Mouse (Mus musculus) heart, postnatal 14 days (tissue): ENCODE measurements around the gene Zkscan4. TPM values are rescaled to one million over a fixed set of nuclear protein-coding genes. Genes with fewer than 3 reads are reported as not detected.
"Not testable (repeated sequence)": the region's sequence is repeated elsewhere in the genome, so short reads cannot be mapped to it uniquely, and the experiment has no call there.

Source experiments
- DNase-seq, 2 experiments: peaks; one replicate each; pipeline ENCODE4 v3.0.0; 2021 to 2022
- intact Hi-C: fragments of 180-260 bp; cut with DNase I; formaldehyde crosslinking; loops from one replicate; pipeline ENCODE4 v1.15.1; 2025
- long read RNA-seq, 2 experiments: library from polyadenylated mRNA; stranded (forward); transcript quantifications; one replicate each; pipeline ENCODE4 v2.0.0; 2021
- total RNA-seq, 2 experiments: library from RNA; stranded (reverse); gene quantifications; 2 replicates each; pipeline ENCODE4 v1.2.3; 2021

Zkscan4 gene
- 1 to 10 TPM in 1 of 2 experiments, under 1 TPM in 1; 0.93 to 1.3 TPM for total RNA-seq
- long read RNA-seq, experiment 1, partial matches to known transcripts = 0 of 1 reads
- long read RNA-seq, experiment 1, other reads (novel, unspliced or antisense) = 0 of 1 reads
- long read RNA-seq, experiment 2, partial matches to known transcripts = 0 of 2 reads
- long read RNA-seq, experiment 2, other reads (novel, unspliced or antisense) = 0 of 2 reads

GRCm38 (mm10) chr13:21478759-21479670 lies at the start of gene Zkscan4, which contains the start of gene Gm10065:
Gene Zkscan4, plus strand, starts transcription at chr13:21478907.
Gene Gm10065, minus strand, starts transcription at chr13:21479441.
- intact Hi-C loops = not testable (repeated sequence)
- peak; percentile 49 to 75 for DNase-seq

GRCm38 (mm10) chr13:21435476-21435875 lies 43.2 kb upstream of the Zkscan4 start:
- intact Hi-C loops = loop anchor here (2.0 kb wide), 1 partner anchor 25 kb away; no protein-coding TSS in a partner anchor
- no peak for DNase-seq

GRCm38 (mm10) chr13:21440503-21441206 lies 38.1 kb upstream of the Zkscan4 start, which contains the start of gene Pgbd1:
Gene Pgbd1, minus strand, starts transcription at chr13:21441058.
- intact Hi-C loops = no loop called here
- DNase-seq = peak; percentile 52 to 63

- intact Hi-C loops = no loop called here
- no peak for DNase-seq
Observed at GRCm38 (mm10) chr13:21441207-21441572, 37.5 kb upstream of the Zkscan4 start.

GRCm38 (mm10) chr13:21446796-21447195 lies 31.9 kb upstream of the Zkscan4 start:
- intact Hi-C loops = no loop called here
- DNase-seq = no peak

GRCm38 (mm10) chr13:21447856-21448614 lies 30.7 kb upstream of the Zkscan4 start:
- intact Hi-C loops = no loop called here

GRCm38 (mm10) chr13:21453042-21453441 lies 25.7 kb upstream of the Zkscan4 start:
- intact Hi-C loops = loop anchor here (2.0 to 5.0 kb wide), 4 partner anchors 50 to 90 kb away; partner anchors contain the start of genes Zkscan3, Zkscan8 and Zscan12
- no peak for DNase-seq

More at GRCm38 (mm10) chr13:21447856-21448614, 30.7 kb upstream of the Zkscan4 start:
- no peak for DNase-seq

GRCm38 (mm10) chr13:21453449-21453848 lies 25.3 kb upstream of the Zkscan4 start, which contains the start of gene Zscan26:
Gene Zscan26, minus strand, starts transcription at chr13:21453730.
- intact Hi-C loops = loop anchor here (2.0 to 5.0 kb wide), 4 partner anchors 51 to 91 kb away; partner anchors contain the start of genes Zkscan3, Zkscan8 and Zscan12
- peak; percentile 83 to 85 for DNase-seq

GRCm38 (mm10) chr13:21454133-21454532 lies 24.6 kb upstream of the Zkscan4 start:
- intact Hi-C loops = loop anchor here (5.0 kb wide), 2 partner anchors 53 to 78 kb away; partner anchors contain the start of gene Zkscan8
- DNase-seq = no peak

- no peak for DNase-seq
- intact Hi-C loops = no loop called here
Observed at GRCm38 (mm10) chr13:21456347-21456746, 22.4 kb upstream of the Zkscan4 start.

GRCm38 (mm10) chr13:21462516-21462915 lies 16.2 kb upstream of the Zkscan4 start:
- intact Hi-C loops, DNase-seq: not testable (repeated sequence)

GRCm38 (mm10) chr13:21467336-21467735 lies 11.4 kb upstream of the Zkscan4 start:
- DNase-seq = no peak
- intact Hi-C loops = no loop called here

GRCm38 (mm10) chr13:21468061-21469019 lies 10.4 kb upstream of the Zkscan4 start, which contains the start of gene Nkapl:
Gene Nkapl, minus strand, starts transcription at chr13:21468509.
- intact Hi-C loops = no loop called here
- peak; percentile 86 to 87 for DNase-seq

- intact Hi-C loops = no loop called here
- DNase-seq = no peak
Observed at GRCm38 (mm10) chr13:21469097-21469496, 9.6 kb upstream of the Zkscan4 start.

- intact Hi-C loops = no loop called here
- no peak for DNase-seq
Observed at GRCm38 (mm10) chr13:21472427-21472826, 6.3 kb upstream of the Zkscan4 start.

- DNase-seq = no peak
- intact Hi-C loops = no loop called here
Observed at GRCm38 (mm10) chr13:21486881-21487280, 8.2 kb downstream of the Zkscan4 start.

GRCm38 (mm10) chr13:21492847-21493246 lies 14.1 kb downstream of the Zkscan4 start:
- intact Hi-C loops = no loop called here
- DNase-seq = no peak

GRCm38 (mm10) chr13:21495080-21495479 lies 16.4 kb downstream of the Zkscan4 start, which contains the start of gene AK157302:
Gene AK157302, plus strand, starts transcription at chr13:21495223.
- intact Hi-C loops = no loop called here
- DNase-seq = peak in 1 of 2 experiments; percentile 22
